8 mouse cellular contexts compared by ENCODE assay signal in the genomic region with DNA sequence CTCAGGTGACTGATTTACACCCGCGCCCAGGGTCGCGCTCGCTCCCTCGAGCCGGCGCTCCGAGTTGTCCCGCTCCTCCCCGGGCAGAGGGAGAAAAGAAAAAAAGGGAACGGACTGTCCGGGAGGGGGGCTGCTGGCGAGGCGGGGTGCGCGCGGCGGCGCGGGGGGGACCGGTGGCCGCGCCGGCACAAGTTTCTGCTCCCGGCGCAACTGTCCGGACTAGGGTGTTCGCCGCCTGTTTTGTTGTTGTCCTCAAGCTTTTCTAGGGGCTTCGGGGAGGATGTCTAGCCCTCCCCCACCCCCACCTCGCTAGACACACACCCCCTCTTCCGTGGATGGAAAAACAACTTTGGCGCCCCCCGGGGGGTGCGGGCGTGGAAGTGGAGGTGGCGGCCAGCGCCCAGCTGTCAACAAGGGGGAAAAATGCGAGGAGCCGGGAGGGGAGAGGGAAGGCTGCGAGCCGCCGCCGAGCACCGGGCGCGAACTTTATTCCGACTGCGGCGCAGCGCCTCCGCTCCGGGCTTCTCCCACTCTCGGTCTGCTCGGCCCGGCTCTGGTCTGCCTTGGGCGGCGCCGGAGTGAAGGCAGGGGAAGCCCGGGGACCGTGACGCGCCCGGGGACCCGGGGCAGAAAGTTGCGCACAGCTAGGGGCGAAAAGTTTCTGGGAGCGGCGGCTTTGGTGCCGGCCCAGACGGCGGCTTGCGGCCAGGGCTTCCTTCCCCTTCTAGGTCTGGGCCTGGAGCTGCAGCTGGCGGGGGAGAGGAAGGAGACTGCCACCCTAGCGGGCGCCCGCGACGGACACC. TPM values are rescaled to one million over a fixed set of nuclear protein-coding genes. Genes with fewer than 3 reads are reported as not detected.
DNase-seq lines count a peak whose midpoint lies in the region; ATAC-seq and TF ChIP-seq lines count a peak whose summit lies in the region.

A gene (minus strand): TSS at position 105 of the 803 bp plus-strand sequence.

- WGBS in forebrain, embryonic 12.5 days, result under 1% methylated on average over 53 of the region's 80 CpGs
- WGBS in stomach, embryonic 15.5 days, result 0% methylated on average over 58 of the region's 80 CpGs

- in situ Hi-C loops in ES-E14 (cut with MboI; ENCODE audit: low sequenced_read_pairs in 2 of 2, unreplicated experiment in 2 of 2), result no loop called here

- H3K4me2 ChIP-seq in forebrain, embryonic 12.5 days, result peak within 1 kb of the TSS; percentile 97
- H3K4me2 ChIP-seq in stomach, embryonic 15.5 days, result peak within 1 kb of the TSS; percentile 90

- H3K9me3 ChIP-seq in ES-E14 (ENCODE audit: control insufficient read depth, insufficient read depth, low read depth, low read length), result no peaks in the 10 kb centered on the region
- no peaks in the 10 kb centered on the region for H3K9me3 ChIP-seq in forebrain, embryonic 12.5 days
- H3K9me3 ChIP-seq in stomach, embryonic 15.5 days, result no peaks in the 10 kb centered on the region

- H3K27ac ChIP-seq in ES-E14 (ENCODE audit: insufficient read depth, low read depth, low read length, poor library complexity, severe bottlenecking), result peak within 1 kb of the TSS; percentile 59
- peak within 1 kb of the TSS; percentile 50; the same call in 1 of the 2 replicates for H3K27ac ChIP-seq in forebrain, embryonic 12.5 days
- peak within 1 kb of the TSS; percentile 93 for H3K27ac ChIP-seq in stomach, embryonic 15.5 days

- H3K4me3 ChIP-seq in ES-E14 (ENCODE audit: insufficient read depth in 1 of 2, low read depth in 1 of 2, low read length in 2 of 2, poor library complexity in 1 of 2, severe bottlenecking in 1 of 2), result peak within 1 kb of the TSS; percentile 88 to 99
- H3K4me3 ChIP-seq in forebrain, embryonic 12.5 days (replicated peaks), result peak within 1 kb of the TSS; percentile 67
- H3K4me3 ChIP-seq in stomach, embryonic 15.5 days (replicated peaks), result peak within 1 kb of the TSS; percentile 71

- no peaks in the 10 kb centered on the region for H3K36me3 ChIP-seq in ES-E14 (ENCODE audit: control insufficient read depth, insufficient read depth, low read length, poor library complexity, severe bottlenecking)
- no peaks in the 10 kb centered on the region for H3K36me3 ChIP-seq in forebrain, embryonic 12.5 days (replicated peaks)
- no peaks in the 10 kb centered on the region for H3K36me3 ChIP-seq in stomach, embryonic 15.5 days

- DNase-seq in ES-E14 (ENCODE audit: low read depth, low spot score), result no peak
- DNase-seq in adrenal gland, adult (ENCODE audit: inconsistent age in 2 of 2, low spot score in 1 of 2), result peak; percentile 70 to 90
- DNase-seq in heart, postnatal 14 days, result peak; percentile 54 to 60
- DNase-seq in kidney, postnatal 4 days, result peak; percentile 69 to 80

- H3K9ac ChIP-seq in ES-E14 (ENCODE audit: insufficient read depth, low read depth, low read length, poor library complexity, severe bottlenecking), result peak within 1 kb of the TSS; percentile 92
- H3K9ac ChIP-seq in forebrain, embryonic 12.5 days, result peak within 1 kb of the TSS; percentile 61
- H3K9ac ChIP-seq in stomach, embryonic 15.5 days, result peak within 1 kb of the TSS; percentile 66

- H3K4me1 ChIP-seq in ES-E14 (ENCODE audit: control insufficient read depth in 2 of 2, insufficient read depth in 2 of 2, low read length in 2 of 2, poor library complexity in 1 of 2), result peaks cover 0 to 6% of the 10 kb centered on the region in 2 experiments; a peak in 3 of 4 replicates
- peaks cover 16% of the 10 kb centered on the region for H3K4me1 ChIP-seq in forebrain, embryonic 12.5 days
- H3K4me1 ChIP-seq in stomach, embryonic 15.5 days, result no peaks in the 10 kb centered on the region

- peaks cover 78% of the 10 kb centered on the region for H3K27me3 ChIP-seq in forebrain, embryonic 12.5 days
- no peaks in the 10 kb centered on the region for H3K27me3 ChIP-seq in stomach, embryonic 15.5 days (replicated peaks)

- intact Hi-C loops in heart, postnatal 14 days (cut with DNase I), result no loop called here

- ATAC-seq in forebrain, embryonic 12.5 days (ENCODE audit: low FRiP score), result peak; percentile 53
- peak; percentile 94 for ATAC-seq in megakaryocyte progenitor cell, adult 5-6 weeks (replicated peaks; ENCODE audit: poor library complexity)
- ATAC-seq in stomach, embryonic 15.5 days (ENCODE audit: insufficient read depth, low FRiP score, low read depth), result peak; percentile 63; the same call in 1 of the 2 replicates
- no peak for ATAC-seq in cerebellum, adult (ENCODE audit: insufficient number of reproducible peaks, low FRiP score, low TSS enrichment)

TF ChIP-seq in ES-E14, 5 proteins besides CTCF, POLR2A, EP300 and RAD21:
- TF ChIP-seq CHD2 (IDR thresholded peaks at IDR 0.05; ENCODE audit: low read depth, low read length), result no peak
- TF ChIP-seq ZNF384 (IDR thresholded peaks at IDR 0.05; ENCODE audit: low read depth, low read length), result no peak
- TF ChIP-seq ZC3H11A (IDR thresholded peaks at IDR 0.05; ENCODE audit: borderline replicate concordance, low read depth, low read length), result no peak
- no peak; the same call in 1 of the 2 replicates for TF ChIP-seq HCFC1 (IDR thresholded peaks at IDR 0.05; ENCODE audit: borderline replicate concordance, insufficient read depth, low read length)
- TF ChIP-seq MAFK (IDR thresholded peaks at IDR 0.05; ENCODE audit: insufficient read depth, low read depth, low read length), result no peak

RNA-seq across cellular contexts. Expression of the gene that starts here (rescaled TPM):
- 15.1 and 25.3 TPM in 2 replicates for total RNA-seq in ES-E14 (2012; rRNA removed)
- 5.0 and 7.2 TPM in 2 replicates for polyA plus RNA-seq in forebrain, embryonic 12.5 days (2016; fragmentation: Nextera tagmentation; extraction: Ambion mirVana)
- total RNA-seq in heart, postnatal 14 days (2021), result 1 to 10 TPM; 3.2 to 3.9 TPM
- total RNA-seq in megakaryocyte progenitor cell, adult 5-6 weeks (2015), result not detected in 2 replicates
- total RNA-seq in megakaryocyte progenitor cell, adult 5-6 weeks (2017), result not detected in 2 replicates
- 18.0 and 20.2 TPM in 2 replicates for polyA plus RNA-seq in stomach, embryonic 15.5 days (2015; fragmentation: Nextera tagmentation; extraction: Ambion mirVana)

Comparison
In these comparisons a context has a peak if more than half of its experiments do, and no peak if none do; other contexts are left out.
1. RNA of the gene that starts here (total RNA-seq): 15.1 to 25.3 TPM in ES-E14 and 3.2 to 3.9 TPM in heart, postnatal 14 days; not detected in megakaryocyte progenitor cell, adult 5-6 weeks; every median in the first group is over 4 times any median in the second.
2. Peak in ATAC-seq in megakaryocyte progenitor cell, adult 5-6 weeks; RNA of the gene not detected or under 1 TPM.
3. Peak in every context shown above with its lines, with median percentiles within 50 percentile points of each other: H3K27ac ChIP-seq, H3K4me3 ChIP-seq and H3K9ac ChIP-seq.